Mouse (Mus musculus) midbrain, postnatal 0 days (tissue): ENCODE data around the gene Sval1. TPM values are rescaled to one million over a fixed set of nuclear protein-coding genes. Genes with fewer than 3 reads are reported as not detected.

Experiments
- ATAC-seq: fragments of 200-750 bp; cut with Nextera tagmentation; 2 replicates; pipeline ENCODE4 v1.8.0; 2017; ENCODE audit warnings: moderate number of reproducible peaks, mild to moderate bottlenecking, moderate TSS enrichment, moderate library complexity; ENCODE audit not compliant: low FRiP score
- DNase-seq: peaks from one replicate; pipeline ENCODE4 v3.0.0-alpha.2; 2015; ENCODE audit warnings: low spot score
- H3K27ac ChIP-seq: fragments of 300-500 bp; sonication (generic); 2 replicates; pipeline ENCODE4 v1.5.1; 2014; ENCODE audit warnings: low read depth, mild to moderate bottlenecking, low read length, mixed read lengths
- H3K27me3 ChIP-seq: fragments of 300-500 bp; sonication (generic); 2 replicates; pipeline ENCODE4 v1.6.1; 2014; ENCODE audit warnings: low read length, control low read depth, mixed read lengths; ENCODE audit not compliant: insufficient read depth
- H3K36me3 ChIP-seq: fragments of 300-500 bp; sonication (generic); 2 replicates; pipeline ENCODE4 v1.6.1; 2014; ENCODE audit warnings: low read length, control low read depth, mixed read lengths; ENCODE audit not compliant: insufficient read depth
- H3K4me1 ChIP-seq: fragments of 300-500 bp; sonication (generic); 2 replicates; pipeline ENCODE4 v1.6.1; 2014; ENCODE audit warnings: mild to moderate bottlenecking, control low read depth, antibody characterized with exemption, low read length, mixed read lengths; ENCODE audit not compliant: insufficient read depth
- H3K4me2 ChIP-seq: fragments of 300-500 bp; sonication (generic); 2 replicates; pipeline ENCODE4 v1.6.1; 2014; ENCODE audit warnings: low read depth, mild to moderate bottlenecking, low read length, mixed read lengths; ENCODE audit not compliant: poor library complexity, severe bottlenecking
- H3K4me3 ChIP-seq: fragments of 300-500 bp; sonication (generic); 2 replicates; pipeline ENCODE4 v1.5.1; 2014; ENCODE audit warnings: low read depth, mild to moderate bottlenecking, low read length, moderate library complexity
- H3K9ac ChIP-seq: fragments of 300-500 bp; sonication (generic); replicated peaks from 2 replicates; pipeline ENCODE4 v1.6.1; 2014; ENCODE audit warnings: mild to moderate bottlenecking, low read length, moderate library complexity, mixed read lengths; ENCODE audit not compliant: poor library complexity, severe bottlenecking
- H3K9me3 ChIP-seq: fragments of 300-500 bp; sonication (generic); 2 replicates; pipeline ENCODE4 v1.6.1; 2016; ENCODE audit warnings: low read length, control low read depth
- CTCF ChIP-seq: IDR thresholded peaks from 2 replicates; pipeline ENCODE4 v1.5.1; 2016; ENCODE audit warnings: antibody characterized with exemption, mild to moderate bottlenecking
- WGBS: fragments of 180-500 bp; shearing (Covaris S2); extraction: QIAGEN DNeasy Blood & Tissue Kit; methylation state at CpG from one replicate; pipeline ENCODE4 v1.1.7; 2014; 5-methylcytosine and 5-hydroxymethylcytosine counted together
- polyA plus RNA-seq: library from polyadenylated mRNA; unstranded; fragments of >200 nt; fragmentation: Nextera tagmentation; extraction: Ambion mirVana; gene quantifications from 2 replicates; pipeline ENCODE4 v1.2.1, GENCODE M21; 2015
- total RNA-seq: library from RNA; depleted of rRNA; stranded (reverse); fragments of >200 nt; gene quantifications from 2 replicates; pipeline ENCODE4 v1.2.3, GENCODE M21; 2014; rRNA removed

Sval1 gene
- not detected in 2 replicates for total RNA-seq
- polyA plus RNA-seq = not detected in 2 replicates

DNA sequence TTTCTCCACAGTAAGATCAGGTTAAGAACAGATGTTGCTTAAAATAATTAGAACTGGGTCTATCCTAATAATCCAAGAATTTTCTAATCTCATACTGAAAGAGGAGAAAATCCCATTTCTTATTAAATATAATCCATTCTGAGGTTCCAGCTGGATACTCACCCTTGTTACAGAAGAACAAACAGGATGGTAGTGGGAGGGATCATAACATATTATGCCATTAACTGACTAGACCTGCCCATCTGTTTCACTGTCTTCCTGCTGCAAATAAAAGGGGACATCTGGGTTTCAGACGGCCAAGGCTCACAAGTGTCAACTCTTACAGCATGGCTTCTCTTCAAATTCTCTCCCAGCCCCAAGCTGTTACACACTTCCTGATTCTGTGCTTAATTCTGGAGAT lies at the start of gene Sval1:
TSS of gene Sval1 (plus strand) at position 301 of the 400 bp plus-strand sequence.
- 68% methylated on average over 1 of the region's 1 CpGs for WGBS
- Histone ChIP-seq H3K4me1 (no peaks in the 10 kb centered on the region), H3K9me3 (no peaks in the 10 kb centered on the region), H3K27ac (no peak within 1 kb of the TSS), H3K4me2 (no peak within 1 kb of the TSS), H3K27me3 (no peaks in the 10 kb centered on the region), H3K4me3 (no peak within 1 kb of the TSS), H3K9ac (no peak within 1 kb of the TSS), H3K36me3 (no peaks in the 10 kb centered on the region)
- DNase-seq = no peak
- ATAC-seq = no peak
- TF ChIP-seq CTCF = no peak

GRCm38 (mm10) chr6:41911625-41912024 lies 39.8 kb upstream of the Sval1 start:
- TF ChIP-seq CTCF = no peak
- WGBS = 83% methylated on average over 5 of the region's 5 CpGs
- Histone ChIP-seq H3K9me3 (no peaks in the 10 kb centered on the region), H3K9ac (no peak overlapping the region), H3K36me3 (no peaks in the 10 kb centered on the region), H3K27ac (no peak overlapping the region), H3K4me1 (no peaks in the 10 kb centered on the region), H3K4me2 (no peak overlapping the region), H3K4me3 (no peak overlapping the region), H3K27me3 (no peaks in the 10 kb centered on the region)
- no peak for ATAC-seq
- DNase-seq = no peak

DNA sequence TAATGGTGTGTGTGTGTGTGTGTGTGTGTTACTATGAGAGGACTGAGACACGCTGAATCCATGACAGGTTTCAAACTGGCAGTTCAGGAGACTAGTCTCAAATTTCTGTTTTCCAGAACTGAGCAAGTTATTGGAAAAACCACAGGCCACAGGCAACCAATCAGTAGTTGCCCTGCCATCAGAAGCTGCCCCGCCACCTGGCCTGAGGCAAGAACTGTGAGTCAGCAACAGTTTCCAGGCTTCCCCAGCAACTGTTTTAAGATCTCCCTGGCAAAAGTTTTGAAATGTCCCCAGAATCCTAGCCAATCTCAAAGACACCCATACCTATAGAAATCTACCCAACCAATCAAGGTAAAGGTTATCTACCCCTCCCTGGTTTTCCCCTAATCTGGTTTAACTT lies 36.5 kb upstream of the Sval1 start:
- no peak for DNase-seq
- Histone ChIP-seq H3K4me2 (no peak overlapping the region), H3K27ac (no peak overlapping the region), H3K9ac (no peak overlapping the region), H3K27me3 (no peaks in the 10 kb centered on the region), H3K4me3 (no peak overlapping the region), H3K36me3 (no peaks in the 10 kb centered on the region), H3K4me1 (no peaks in the 10 kb centered on the region), H3K9me3 (no peaks in the 10 kb centered on the region)
- WGBS = 96% methylated on average over 2 of the region's 2 CpGs
- ATAC-seq = no peak
- no peak for TF ChIP-seq CTCF

DNA sequence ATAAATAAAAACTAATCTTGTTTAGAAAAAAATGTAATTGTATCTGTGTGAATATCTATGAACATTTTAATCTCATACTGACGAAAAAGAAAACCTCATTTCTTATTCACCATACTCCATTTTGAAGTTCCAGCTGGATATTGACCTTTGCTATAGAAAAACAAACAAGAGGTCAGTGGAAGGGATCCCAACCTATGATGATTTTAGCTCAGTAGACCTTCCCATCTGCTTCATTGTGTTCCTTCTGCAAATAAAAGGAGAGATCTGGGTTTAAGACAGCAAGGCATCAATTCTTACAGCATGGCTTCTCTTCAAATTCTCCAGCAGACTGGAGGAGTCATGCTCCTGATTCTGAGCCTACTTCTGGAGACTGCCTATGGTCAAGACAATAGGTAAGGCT lies 16.4 kb downstream of the Sval1 start, which contains the start of gene Sval3:
TSS of gene Sval3 (plus strand) at position 301 of the 400 bp plus-strand sequence.
- Histone ChIP-seq H3K4me1 (no peaks in the 10 kb centered on the region), H3K4me2 (no peak within 1 kb of the TSS), H3K36me3 (no peaks in the 10 kb centered on the region), H3K9me3 (no peaks in the 10 kb centered on the region), H3K9ac (no peak within 1 kb of the TSS), H3K27me3 (no peaks in the 10 kb centered on the region), H3K4me3 (no peak within 1 kb of the TSS), H3K27ac (no peak within 1 kb of the TSS)
- ATAC-seq = no peak
- 76% methylated on average over 1 of the region's 1 CpGs for WGBS
- no peak for DNase-seq
- TF ChIP-seq CTCF = no peak

Other genes with a start within 250 kb of the Sval1 start
- gene Kel, start 247.3 kb upstream of the Sval1 start, total RNA-seq = 0.24 TPM in 1 of 2 replicates, not detected in the other
- 0.22 TPM in 1 of 2 replicates, not detected in the other for gene Kel, start 247.3 kb upstream of the Sval1 start, polyA plus RNA-seq
- not detected in 2 replicates for gene Olfr459, start 176.5 kb upstream of the Sval1 start, total RNA-seq
- gene Olfr459, start 176.5 kb upstream of the Sval1 start, polyA plus RNA-seq = not detected in 2 replicates
- not detected in 2 replicates for gene Pip, start 104.1 kb upstream of the Sval1 start, total RNA-seq
- gene Pip, start 104.1 kb upstream of the Sval1 start, polyA plus RNA-seq = not detected in 2 replicates
- gene Sval2, start 98.6 kb upstream of the Sval1 start, total RNA-seq = not detected in 2 replicates
- not detected in 2 replicates for gene Sval2, start 98.6 kb upstream of the Sval1 start, polyA plus RNA-seq
- not detected in 2 replicates for gene Sval3, start 16.5 kb downstream of the Sval1 start, total RNA-seq
- not detected in 2 replicates for gene Sval3, start 16.5 kb downstream of the Sval1 start, polyA plus RNA-seq
- gene Sva, start 86.8 kb downstream of the Sval1 start, total RNA-seq = not detected in 2 replicates
- gene Sva, start 86.8 kb downstream of the Sval1 start, polyA plus RNA-seq = not detected in 2 replicates
- not detected in 2 replicates for gene Tas2r139, start 189.3 kb downstream of the Sval1 start, total RNA-seq
- gene Tas2r139, start 189.3 kb downstream of the Sval1 start, polyA plus RNA-seq = not detected in 2 replicates